Mouse (Mus musculus) E14TG2a.4 (cell line): ENCODE measurements around the gene Mixl1.

ENCODE experiments used
- CTCF ChIP-seq: conservative IDR thresholded peaks from 2 replicates; pipeline ENCODE4 v1.5.1; 2014; ENCODE audit warnings: low read length
- NANOG ChIP-seq: IDR thresholded peaks from 2 replicates; pipeline ENCODE4 v1.6.1; 2014; ENCODE audit warnings: borderline replicate concordance, low read length, mixed read lengths
- POU5F1 ChIP-seq: IDR thresholded peaks from 2 replicates; pipeline ENCODE4 v1.6.1; 2014; ENCODE audit warnings: low read length, borderline replicate concordance

- TF ChIP-seq CTCF = no peak
- no peak for TF ChIP-seq NANOG
- TF ChIP-seq POU5F1 = no peak
Measured at GRCm38 (mm10) chr1:180707813-180708212, 11.0 kb upstream of the Mixl1 start.
